Mouse (Mus musculus): ENCODE data around the gene Stxbp1. TPM values are rescaled to one million over a fixed set of nuclear protein-coding genes. Genes with fewer than 3 reads are reported as not detected.

The Stxbp1 gene
- polyA plus RNA-seq, 1 experiment = 5.5 TPM

DNA sequence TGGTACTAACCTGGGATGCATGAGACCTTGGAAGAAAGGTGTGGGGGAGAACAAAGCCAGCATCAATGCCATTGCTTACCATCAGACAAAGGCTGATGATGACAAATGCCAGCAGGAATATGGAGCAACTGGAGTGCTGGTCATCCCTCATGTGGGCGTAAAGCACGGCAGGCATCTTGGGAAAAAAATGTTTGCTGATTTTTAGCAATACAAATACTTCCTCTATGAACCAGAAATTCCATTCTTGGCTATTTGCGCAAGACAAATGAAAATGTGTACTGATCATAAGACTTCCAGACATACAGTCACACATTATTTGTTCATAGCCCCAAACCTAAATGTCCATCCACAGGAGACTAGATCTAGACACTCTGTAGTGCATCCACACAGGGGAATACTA is 16.3 kb upstream of the Stxbp1 start:
- Histone ChIP-seq H3K36me3 (ENCODE audit: control insufficient read depth, insufficient read depth, low read length) (no peaks in the 10 kb centered on the region), H3K27me3 (ENCODE audit: control insufficient read depth, insufficient read depth, low read length) (no peaks in the 10 kb centered on the region), H3K4me1 (ENCODE audit: control insufficient read depth, insufficient read depth, insufficient read length) (no peaks in the 10 kb centered on the region), H3K4me3 (ENCODE audit: extremely low read depth, insufficient read depth, insufficient read length) (no peak overlapping the region), H3K27ac (ENCODE audit: insufficient read depth, low read length) (no peak overlapping the region)
- 95% methylated on average over 3 of the region's 3 CpGs for WGBS
- DNase-seq (ENCODE audit: low read depth in 1 of 2, low spot score in 2 of 2) = no peak
- TF ChIP-seq CTCF (IDR thresholded peaks at IDR 0.05; ENCODE audit: extremely low read depth, insufficient read depth, insufficient read length, insufficient replicate concordance) (no peak), POLR2A (IDR thresholded peaks at IDR 0.05; ENCODE audit: low read depth, low read length) (no peak)

DNA sequence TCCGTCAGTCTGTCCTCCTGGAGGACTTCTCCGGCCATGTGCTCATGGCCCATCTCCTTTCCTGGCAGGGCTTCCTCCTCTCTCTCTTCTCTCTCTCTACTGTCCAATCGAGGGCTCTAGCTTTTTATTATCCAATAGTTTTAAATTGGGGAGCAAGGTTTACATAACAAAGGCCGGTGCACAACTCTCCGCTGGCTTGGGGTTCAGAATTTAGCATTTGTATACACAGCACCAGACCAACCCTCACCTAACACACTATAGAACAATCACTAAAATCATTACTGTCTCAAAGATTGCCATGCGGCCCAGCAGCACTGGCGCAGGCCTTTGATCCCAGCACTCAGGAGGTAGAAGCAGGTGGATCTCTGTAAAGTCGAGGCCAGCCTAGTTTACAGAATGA is 13.8 kb upstream of the Stxbp1 start:
- Histone ChIP-seq H3K27me3 (ENCODE audit: control insufficient read depth, insufficient read depth, low read length) (no peaks in the 10 kb centered on the region), H3K36me3 (ENCODE audit: control insufficient read depth, insufficient read depth, low read length) (no peaks in the 10 kb centered on the region), H3K27ac (ENCODE audit: insufficient read depth, low read length) (no peak overlapping the region), H3K4me3 (ENCODE audit: extremely low read depth, insufficient read depth, insufficient read length) (no peak overlapping the region), H3K4me1 (ENCODE audit: control insufficient read depth, insufficient read depth, insufficient read length) (no peaks in the 10 kb centered on the region)
- 88% methylated on average over 8 of the region's 8 CpGs for WGBS
- TF ChIP-seq POLR2A (IDR thresholded peaks at IDR 0.05; ENCODE audit: low read depth, low read length) = no peak
- no peak for TF ChIP-seq CTCF (IDR thresholded peaks at IDR 0.05; ENCODE audit: extremely low read depth, insufficient read depth, insufficient read length, insufficient replicate concordance)
- no peak for DNase-seq (ENCODE audit: low read depth in 1 of 2, low spot score in 2 of 2)

DNA sequence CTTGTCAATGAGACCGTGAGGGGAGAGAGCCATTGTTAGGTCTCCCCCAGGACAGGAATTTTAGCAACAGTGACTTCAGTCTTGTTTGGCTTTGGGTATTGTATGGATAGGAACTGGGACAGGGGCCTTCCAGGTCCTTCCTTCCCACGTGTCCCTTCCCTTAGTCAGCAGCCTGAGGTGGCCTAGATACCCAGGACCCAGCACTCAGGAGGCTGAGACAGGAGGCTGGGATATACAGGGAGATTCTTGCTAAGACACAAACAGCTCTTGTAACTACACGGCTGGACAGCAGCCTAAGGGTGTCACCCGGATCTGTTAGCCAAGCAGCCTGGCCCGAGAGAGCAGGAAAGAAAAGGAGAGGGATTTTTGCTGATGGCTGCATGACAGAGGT is 12.6 kb upstream of the Stxbp1 start:
- H3K27me3 ChIP-seq (ENCODE audit: control insufficient read depth, insufficient read depth, low read length) = no peaks in the 10 kb centered on the region
- H3K27ac ChIP-seq (ENCODE audit: insufficient read depth, low read length) = no peak overlapping the region
- no peaks in the 10 kb centered on the region for H3K36me3 ChIP-seq (ENCODE audit: control insufficient read depth, insufficient read depth, low read length)
- DNase-seq (ENCODE audit: low read depth in 1 of 2, low spot score in 2 of 2) = no peak
- H3K4me3 ChIP-seq (ENCODE audit: extremely low read depth, insufficient read depth, insufficient read length) = no peak overlapping the region
- H3K4me1 ChIP-seq (ENCODE audit: control insufficient read depth, insufficient read depth, insufficient read length) = no peaks in the 10 kb centered on the region
- WGBS = 92% methylated on average over 5 of the region's 5 CpGs
- no peak for TF ChIP-seq POLR2A (IDR thresholded peaks at IDR 0.05; ENCODE audit: low read depth, low read length)
- TF ChIP-seq CTCF (IDR thresholded peaks at IDR 0.05; ENCODE audit: extremely low read depth, insufficient read depth, insufficient read length, insufficient replicate concordance) = no peak

DNA sequence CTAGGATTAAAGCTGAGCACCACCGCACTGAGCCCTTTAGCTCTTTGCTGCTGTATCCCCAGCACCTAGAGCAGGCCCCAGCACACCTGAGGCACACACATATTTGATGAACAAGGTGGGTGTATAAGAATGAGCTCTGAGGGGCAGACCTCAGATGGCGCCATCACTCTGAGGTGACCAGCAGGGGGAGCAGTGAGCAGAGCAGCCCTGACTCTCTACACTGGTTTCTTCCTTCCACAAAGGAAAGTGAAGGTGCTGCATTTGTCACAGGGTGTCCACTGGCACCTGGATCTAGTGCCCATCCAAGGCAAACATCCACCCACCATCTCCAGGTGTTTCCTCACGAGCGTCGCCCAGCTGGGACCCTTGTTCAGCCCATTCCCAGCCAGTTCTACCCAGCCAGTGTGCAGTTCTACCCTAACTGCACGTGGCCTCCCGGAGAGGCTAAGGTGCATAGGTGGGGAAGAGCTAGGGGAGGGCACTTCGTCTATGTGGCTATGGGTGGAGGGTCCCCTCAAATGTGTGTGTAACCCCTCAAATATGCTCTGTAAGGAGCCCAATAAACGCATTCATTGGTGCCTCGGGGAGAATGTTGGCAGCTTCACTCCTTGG is 12.1 kb upstream of the Stxbp1 start:
- Histone ChIP-seq H3K27ac (ENCODE audit: insufficient read depth, low read length) (no peak overlapping the region), H3K4me3 (ENCODE audit: extremely low read depth, insufficient read depth, insufficient read length) (no peak overlapping the region), H3K27me3 (ENCODE audit: control insufficient read depth, insufficient read depth, low read length) (no peaks in the 10 kb centered on the region), H3K36me3 (ENCODE audit: control insufficient read depth, insufficient read depth, low read length) (no peaks in the 10 kb centered on the region), H3K4me1 (ENCODE audit: control insufficient read depth, insufficient read depth, insufficient read length) (no peaks in the 10 kb centered on the region)
- TF ChIP-seq CTCF (IDR thresholded peaks at IDR 0.05; ENCODE audit: extremely low read depth, insufficient read depth, insufficient read length, insufficient replicate concordance) (peak; percentile 93), POLR2A (IDR thresholded peaks at IDR 0.05; ENCODE audit: low read depth, low read length) (no peak)
- DNase-seq (ENCODE audit: low read depth in 1 of 2, low spot score in 2 of 2) = peak in 1 of 2 experiments; percentile 57
- WGBS = 49% methylated on average over 10 of the region's 10 CpGs

DNA sequence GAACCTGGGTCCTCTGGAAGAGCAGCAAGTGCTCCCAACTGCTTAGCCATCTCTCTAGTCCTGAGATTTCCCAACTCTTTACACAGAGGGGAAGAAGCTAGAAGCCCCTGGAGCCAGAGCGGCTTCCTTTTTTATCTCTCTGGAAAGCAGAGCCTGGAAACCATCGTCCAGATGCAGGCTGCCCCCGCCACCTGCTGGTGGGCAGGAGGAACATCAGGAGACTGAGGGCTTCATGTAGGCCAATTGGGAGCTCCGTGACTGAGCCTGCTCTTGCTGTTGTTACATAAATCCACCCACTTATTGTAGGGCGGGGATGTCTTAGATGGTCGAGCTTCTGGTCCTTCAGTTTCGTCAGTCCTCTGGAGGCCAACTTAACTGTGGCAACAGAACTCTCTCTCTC is 10.5 kb upstream of the Stxbp1 start:
- TF ChIP-seq POLR2A (IDR thresholded peaks at IDR 0.05; ENCODE audit: low read depth, low read length) (no peak), CTCF (IDR thresholded peaks at IDR 0.05; ENCODE audit: extremely low read depth, insufficient read depth, insufficient read length, insufficient replicate concordance) (peak; percentile 94)
- Histone ChIP-seq H3K4me3 (ENCODE audit: extremely low read depth, insufficient read depth, insufficient read length) (no peak overlapping the region), H3K27ac (ENCODE audit: insufficient read depth, low read length) (no peak overlapping the region), H3K4me1 (ENCODE audit: control insufficient read depth, insufficient read depth, insufficient read length) (no peaks in the 10 kb centered on the region), H3K36me3 (ENCODE audit: control insufficient read depth, insufficient read depth, low read length) (no peaks in the 10 kb centered on the region), H3K27me3 (ENCODE audit: control insufficient read depth, insufficient read depth, low read length) (no peaks in the 10 kb centered on the region)
- WGBS = 0% methylated on average over 7 of the region's 7 CpGs
- DNase-seq (ENCODE audit: low read depth in 1 of 2, low spot score in 2 of 2) = peak; percentile 52 to 65

DNA sequence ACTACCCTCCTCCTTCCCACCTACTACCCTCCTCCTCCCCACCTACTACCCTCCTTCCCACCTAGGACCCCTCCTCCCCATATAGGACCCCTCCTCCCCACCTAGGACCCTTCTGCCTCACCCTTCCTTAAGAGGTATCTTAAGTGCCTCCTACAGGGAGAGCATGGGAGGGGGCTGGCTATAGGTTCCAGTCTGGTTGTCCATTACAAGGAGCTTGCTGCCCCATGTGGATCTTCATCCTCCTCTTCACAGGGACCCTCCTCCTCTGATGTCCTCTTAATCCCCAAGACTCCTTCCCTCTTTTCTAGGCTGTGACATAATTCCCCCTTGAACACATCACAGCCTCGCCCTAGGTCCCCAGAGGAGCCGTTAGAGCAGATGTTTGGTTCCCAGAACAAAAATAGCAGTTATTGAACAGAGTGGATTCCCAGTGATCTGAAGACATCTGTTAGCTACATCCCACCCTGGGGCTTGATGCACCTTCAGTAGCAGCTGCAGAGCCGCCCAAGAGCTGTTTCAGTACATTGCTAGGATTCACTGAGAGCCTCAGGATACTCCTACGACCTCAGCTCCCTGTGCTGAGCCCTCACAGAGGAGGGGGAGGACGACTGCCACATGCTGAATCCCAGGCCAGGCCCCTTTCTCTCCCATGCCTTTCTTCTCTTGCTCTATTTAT is 8.9 kb upstream of the Stxbp1 start:
- no peak for DNase-seq (ENCODE audit: low read depth in 1 of 2, low spot score in 2 of 2)
- no peaks in the 10 kb centered on the region for H3K4me1 ChIP-seq (ENCODE audit: control insufficient read depth, insufficient read depth, insufficient read length)
- no peaks in the 10 kb centered on the region for H3K27me3 ChIP-seq (ENCODE audit: control insufficient read depth, insufficient read depth, low read length)
- no peak overlapping the region for H3K4me3 ChIP-seq (ENCODE audit: extremely low read depth, insufficient read depth, insufficient read length)
- TF ChIP-seq CTCF (IDR thresholded peaks at IDR 0.05; ENCODE audit: extremely low read depth, insufficient read depth, insufficient read length, insufficient replicate concordance) = no peak
- TF ChIP-seq POLR2A (IDR thresholded peaks at IDR 0.05; ENCODE audit: low read depth, low read length) = no peak
- H3K27ac ChIP-seq (ENCODE audit: insufficient read depth, low read length) = no peak overlapping the region
- H3K36me3 ChIP-seq (ENCODE audit: control insufficient read depth, insufficient read depth, low read length) = no peaks in the 10 kb centered on the region
- 72% methylated on average over 5 of the region's 5 CpGs for WGBS
